Mouse (Mus musculus) urinary bladder, adult 18-20 months (tissue): ENCODE measurements around the gene Wdtc1.

Source experiments
- DNase-seq, 2 experiments: peaks; one replicate each; pipeline ENCODE4 v3.0.0; 2022; ENCODE audit warnings: low spot score in 2 of 2, mixed read lengths in 2 of 2

Gene Wdtc1

GRCm38 (mm10) chr4:133252089-133252488, 101.2 kb downstream of the Wdtc1 start:
- DNase-seq, result no peak

DNA sequence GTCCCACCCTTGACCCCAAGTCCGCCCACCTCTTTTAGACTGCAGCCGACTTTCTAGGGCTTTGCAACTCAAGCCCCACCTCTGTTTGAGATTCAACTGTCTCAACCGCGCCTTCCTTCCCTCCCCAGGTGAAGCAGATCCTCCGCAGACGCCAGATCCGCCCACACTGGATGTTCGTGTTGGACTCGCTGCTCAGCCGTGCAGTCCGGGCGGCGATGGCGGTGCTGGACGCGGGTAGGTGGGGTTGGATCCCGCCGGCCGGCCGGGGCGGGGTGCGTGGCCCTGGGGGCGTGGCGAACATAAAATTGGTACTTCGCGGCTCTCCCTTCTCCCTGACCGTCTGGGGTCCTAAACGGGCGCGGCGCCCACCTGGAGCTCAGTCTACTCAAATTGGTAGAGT, 102.1 kb downstream of the Wdtc1 start:
- DNase-seq, result peak in 1 of 2 experiments; percentile 48

GRCm38 (mm10) chr4:133250609-133251008, 102.7 kb downstream of the Wdtc1 start:
- peak; percentile 82 to 87 for DNase-seq

DNA sequence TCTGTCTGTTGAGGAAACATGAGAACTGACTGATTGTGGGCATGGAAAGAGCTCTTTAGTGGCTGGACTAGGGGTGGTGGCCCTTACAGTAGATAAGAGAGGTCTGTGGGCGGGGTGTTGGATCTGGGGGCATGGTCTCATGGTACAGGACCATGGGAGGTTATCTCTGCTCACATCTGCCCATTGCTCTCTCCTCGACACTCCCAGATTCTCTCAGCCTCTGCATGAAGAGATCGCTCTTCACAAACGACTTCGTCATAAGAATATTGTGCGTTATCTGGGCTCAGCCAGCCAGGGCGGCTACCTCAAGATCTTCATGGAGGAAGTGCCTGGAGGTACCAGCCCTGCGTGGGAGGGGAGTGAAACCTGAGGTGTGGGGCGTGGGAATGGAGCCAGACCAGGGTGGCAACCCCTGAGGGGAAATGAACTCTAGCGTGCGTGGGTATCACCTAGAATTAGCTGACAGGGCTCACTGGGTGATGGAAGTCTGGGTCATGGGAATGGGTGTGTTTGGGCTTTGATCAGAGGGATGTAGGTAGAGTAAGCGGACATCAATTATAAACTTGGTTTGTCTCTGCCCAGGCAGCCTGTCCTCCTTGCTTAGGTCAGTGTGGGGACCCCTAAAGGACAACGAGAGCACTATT, 105.4 kb downstream of the Wdtc1 start:
- DNase-seq, result no peak

DNA sequence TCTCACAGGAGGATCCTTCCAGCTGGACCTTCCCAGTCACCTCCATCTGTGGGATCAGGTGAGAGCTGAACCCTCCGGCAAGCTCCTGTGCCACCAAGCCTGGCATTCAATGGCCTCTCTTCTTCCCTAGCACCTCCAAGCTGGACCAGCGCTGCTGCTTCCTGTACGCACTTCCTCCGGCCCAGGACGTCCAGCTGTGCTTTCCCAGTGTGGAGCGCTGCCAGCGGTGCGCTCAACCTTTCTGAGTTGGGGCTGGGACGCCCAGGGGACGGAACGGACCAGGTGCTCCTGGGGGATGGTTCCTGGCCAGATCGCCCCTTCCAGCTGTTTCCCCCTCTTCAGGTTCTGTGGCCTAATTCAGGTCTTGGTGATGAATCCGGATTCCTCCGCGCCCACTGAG, 106.2 kb downstream of the Wdtc1 start:
- no peak for DNase-seq

- no peak for DNase-seq
Measured at GRCm38 (mm10) chr4:133244289-133244688, 109.0 kb downstream of the Wdtc1 start.

GRCm38 (mm10) chr4:133243538-133243937, 109.7 kb downstream of the Wdtc1 start:
- no peak for DNase-seq

DNA sequence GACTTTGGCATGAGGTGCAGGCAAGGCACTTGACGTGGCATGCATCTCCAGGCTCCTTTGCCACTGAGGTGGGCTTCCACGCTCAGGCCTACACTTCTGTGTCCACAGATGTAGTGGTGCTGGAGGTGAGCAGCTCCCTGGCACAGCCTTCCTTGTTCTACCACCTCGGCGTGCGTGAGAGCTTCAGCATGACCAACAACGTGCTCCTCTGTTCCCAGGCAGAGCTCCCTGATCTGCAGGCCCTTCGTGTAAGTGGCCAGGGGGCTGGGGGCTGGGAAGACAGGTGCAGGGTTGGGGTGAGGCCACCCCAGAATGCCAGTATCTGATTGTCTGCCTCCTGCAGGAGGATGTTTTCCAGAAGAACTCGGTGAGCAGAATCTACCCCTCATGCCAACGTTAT, 110.6 kb downstream of the Wdtc1 start:
- no peak for DNase-seq
